Mouse (Mus musculus) lung, postnatal 0 days (tissue): ENCODE data around the gene Zdhhc21.

Source experiments
- CTCF ChIP-seq: IDR thresholded peaks from 2 replicates; pipeline ENCODE4 v1.5.1; 2016; ENCODE audit warnings: antibody characterized with exemption, mild to moderate bottlenecking
- EP300 ChIP-seq: IDR thresholded peaks from 2 replicates; pipeline ENCODE4 v1.6.1; 2016; ENCODE audit warnings: antibody characterized with exemption, mild to moderate bottlenecking, control low read depth

- TF ChIP-seq CTCF (no peak), EP300 (no peak)
Measured at GRCm38 (mm10) chr4:82870931-82871330, 11.2 kb upstream of the Zdhhc21 start.
